In genomic region chr9:115624721-115625496, GRCm38 (mm10) we compare ENCODE assay signal across 24 mouse cellular contexts.
A peak's percentile ranks its signal among the peaks of the same experiment; 100 is the strongest.
DNase-seq lines count a peak whose midpoint lies in the region; ATAC-seq and TF ChIP-seq lines count a peak whose summit lies in the region.
"Had no signal": no experiment of that assay in that cellular context is flagged by ENCODE, and none has a peak within 500 bp of the region (broad histone marks: within the 10 kb centered on the region; RNA-seq: fewer than 3 reads in every experiment).

No protein-coding gene starts in this region.

- WGBS in spleen, adult 2 months: 64% methylated on average over 15 of the region's 15 CpGs

- no peak overlapping the region for H3K4me3 ChIP-seq in spleen, adult 2 months (ENCODE audit: extremely low read depth, insufficient read depth, insufficient read length)
- H3K4me3 ChIP-seq: heart, embryonic 10.5 days; hindbrain, embryonic 15.5 days; intestine, embryonic 15.5 days; limb, embryonic 10.5 days; limb, embryonic 15.5 days; liver, embryonic 13.5 days; midbrain, embryonic 13.5 days; neural tube, embryonic 15.5 days; stomach, embryonic 15.5 days had no signal

- peak; percentile 11 for ATAC-seq in inflammation-experienced regulatory T-cells, adult 6 months
- ATAC-seq in monocyte, adult 5-6 weeks (replicated peaks; ENCODE audit: insufficient number of reproducible peaks, low FRiP score, low TSS enrichment, poor library complexity, severe bottlenecking): no peak
- ATAC-seq: forebrain, embryonic 14.5 days; midbrain, embryonic 13.5 days; Patski had no signal

- no peak for TF ChIP-seq CTCF in spleen, adult 2 months (IDR thresholded peaks at IDR 0.05; ENCODE audit: extremely low read depth, insufficient read depth, insufficient read length, insufficient replicate concordance)

- H3K4me1 ChIP-seq in spleen, adult 2 months (ENCODE audit: control insufficient read depth, insufficient read depth, insufficient read length): peaks cover 6% of the 10 kb centered on the region; the same call in 1 of the 2 replicates
- H3K4me1 ChIP-seq: hindbrain, embryonic 15.5 days; midbrain, embryonic 13.5 days; stomach, embryonic 15.5 days had no signal

- no peak for DNase-seq in spleen, adult 2 months (ENCODE audit: low read depth in 1 of 2, low spot score in 2 of 2)
- no peak for DNase-seq in spleen, postnatal 14 days (ENCODE audit: low spot score in 2 of 2)
- peak; percentile 73 for DNase-seq in thymus, postnatal 14 days
- DNase-seq in layer of hippocampus, adult 9-10 months (ENCODE audit: low spot score): no peak
- DNase-seq in embryo, embryonic 9.5 days (ENCODE audit: extremely low spot score): no peak
- DNase-seq: adrenal gland, postnatal 10 days; cerebellum, adult 11-12 months; cerebellum, postnatal 10 days; kidney, adult 2 months; kidney, postnatal 36 days; liver, embryonic 13.5 days; lung, adult 18-20 months had no signal

- no peaks in the 10 kb centered on the region for H3K27me3 ChIP-seq in spleen, adult 2 months (ENCODE audit: control insufficient read depth, insufficient read depth, low read length)
- H3K27me3 ChIP-seq: hindbrain, embryonic 15.5 days; intestine, embryonic 15.5 days; limb, embryonic 15.5 days; liver, embryonic 13.5 days; midbrain, embryonic 13.5 days; neural tube, embryonic 15.5 days; stomach, embryonic 15.5 days had no signal

- H3K27ac ChIP-seq in spleen, adult 2 months (ENCODE audit: insufficient read depth, low read length): peak overlapping the region; percentile 28; the same call in 1 of the 2 replicates
- H3K27ac ChIP-seq: heart, embryonic 10.5 days; hindbrain, embryonic 15.5 days; intestine, embryonic 15.5 days; limb, embryonic 10.5 days; limb, embryonic 15.5 days; liver, embryonic 13.5 days; midbrain, embryonic 13.5 days; neural tube, embryonic 15.5 days; stomach, embryonic 15.5 days had no signal

- TF ChIP-seq POLR2A in spleen, adult 2 months (IDR thresholded peaks at IDR 0.05; ENCODE audit: low read depth, low read length): no peak

- H3K36me3 ChIP-seq in spleen, adult 2 months (ENCODE audit: control insufficient read depth, insufficient read depth, low read length): no peaks in the 10 kb centered on the region
- H3K36me3 ChIP-seq: heart, embryonic 10.5 days; hindbrain, embryonic 15.5 days; intestine, embryonic 15.5 days; limb, embryonic 10.5 days; limb, embryonic 15.5 days; liver, embryonic 13.5 days; midbrain, embryonic 13.5 days; neural tube, embryonic 15.5 days; stomach, embryonic 15.5 days had no signal
